Mouse (Mus musculus) lung, adult 2 months (tissue): ENCODE data around the gene Aak1.

ENCODE experiments used
- CTCF ChIP-seq: fragments of 200-500 bp; IDR thresholded peaks from 2 replicates; pipeline ENCODE4 v1.5.1; 2011; ENCODE audit warnings: mild to moderate bottlenecking, low read length, control low read depth; ENCODE audit not compliant: insufficient read depth
- POLR2A ChIP-seq: fragments of 200-500 bp; IDR thresholded peaks from 2 replicates; pipeline ENCODE4 v1.6.1; 2011; ENCODE audit warnings: low read depth, mild to moderate bottlenecking, control low read depth, low read length, borderline replicate concordance; ENCODE audit errors: extremely low read depth

DNA sequence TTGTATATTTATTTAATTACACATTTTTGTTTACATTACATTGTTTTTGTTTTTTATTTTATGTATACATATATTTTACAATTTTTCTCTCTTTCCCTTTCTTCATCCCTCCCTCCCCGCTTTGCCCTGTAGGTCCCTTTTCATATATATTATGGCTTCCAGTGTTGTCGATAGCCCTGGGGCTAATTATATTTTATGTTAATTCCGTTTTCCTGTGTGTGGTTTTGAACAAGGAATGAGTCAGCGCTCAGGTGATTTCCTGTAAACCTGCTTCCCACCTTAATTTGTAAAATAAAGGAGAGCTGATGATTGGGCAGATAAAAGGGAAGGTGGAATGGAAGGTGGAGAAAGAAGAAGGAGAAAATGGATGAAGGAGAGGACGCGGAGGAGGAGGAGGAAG is 159.6 kb downstream of the Aak1 start, which contains the start of gene Nfu1:
- no peak for TF ChIP-seq POLR2A
- no peak for TF ChIP-seq CTCF
